Mouse (Mus musculus): Measurements from ENCODE around the gene Tbxas1. TPM values are rescaled to one million over a fixed set of nuclear protein-coding genes. Genes with fewer than 3 reads are reported as not detected.

Tbxas1 gene
- polyA plus RNA-seq, 1 experiment from 2014 or later, result 2.5 TPM

DNA sequence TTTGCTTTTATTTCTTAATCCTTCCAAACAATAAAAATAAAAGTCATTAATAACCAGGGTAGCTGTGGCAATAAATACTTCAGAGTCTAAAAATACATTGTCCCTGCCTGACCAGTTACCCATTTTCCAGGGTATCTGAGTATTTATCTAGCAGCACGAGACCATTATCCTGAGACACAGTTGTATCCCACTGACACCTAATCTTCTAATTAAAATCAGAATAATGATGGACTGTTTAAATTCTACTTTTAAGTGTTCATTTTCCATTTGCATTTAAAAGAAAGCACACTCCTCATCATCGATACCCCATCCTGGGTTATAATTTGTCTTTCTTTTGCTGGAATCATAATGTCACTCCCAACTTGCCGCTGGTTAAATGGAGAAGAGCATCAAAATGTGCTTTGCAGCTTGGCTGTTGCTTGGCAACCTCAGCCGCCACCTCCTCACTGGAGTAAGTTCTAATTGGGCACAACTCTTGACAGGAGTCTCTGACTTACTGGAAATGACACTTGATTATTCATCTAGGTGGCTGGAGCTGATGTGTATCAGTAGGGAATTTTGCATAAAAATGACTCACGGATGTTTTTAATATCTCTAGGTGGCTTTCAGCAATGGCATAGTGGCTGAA lies 130.9 kb downstream of the Tbxas1 start:
- ATAC-seq (ENCODE audit: insufficient number of reproducible peaks, low FRiP score, low TSS enrichment, low read depth), result no peak
- H3K27me3 ChIP-seq, result no peaks in the 10 kb centered on the region
- H3K4me2 ChIP-seq (replicated peaks), result no peak overlapping the region
- no peak overlapping the region for H3K4me3 ChIP-seq (replicated peaks)
- H3K9me3 ChIP-seq (replicated peaks), result no peaks in the 10 kb centered on the region
- H3K9ac ChIP-seq, result no peak overlapping the region
- no peaks in the 10 kb centered on the region for H3K36me3 ChIP-seq
- no peak overlapping the region for H3K27ac ChIP-seq (replicated peaks)
- WGBS, result 71% methylated on average over 5 of the region's 5 CpGs
- H3K4me1 ChIP-seq, result no peaks in the 10 kb centered on the region

- no peak overlapping the region for H3K9ac ChIP-seq
- H3K27me3 ChIP-seq, result no peaks in the 10 kb centered on the region
- H3K36me3 ChIP-seq, result no peaks in the 10 kb centered on the region
- ATAC-seq (ENCODE audit: insufficient number of reproducible peaks, low FRiP score, low TSS enrichment, low read depth), result no peak
- H3K9me3 ChIP-seq (replicated peaks), result no peaks in the 10 kb centered on the region
- 73% methylated on average over 5 of the region's 5 CpGs for WGBS
- H3K4me1 ChIP-seq, result no peaks in the 10 kb centered on the region
- H3K4me3 ChIP-seq (replicated peaks), result no peak overlapping the region
- no peak overlapping the region for H3K27ac ChIP-seq (replicated peaks)
- H3K4me2 ChIP-seq (replicated peaks), result no peak overlapping the region
Measured at GRCm38 (mm10) chr6:39007223-39007622, 132.0 kb downstream of the Tbxas1 start.

GRCm38 (mm10) chr6:39008116-39008515 lies 132.9 kb downstream of the Tbxas1 start:
- Histone ChIP-seq H3K27ac (replicated peaks) (no peak overlapping the region), H3K4me3 (replicated peaks) (no peak overlapping the region), H3K27me3 (no peaks in the 10 kb centered on the region), H3K9me3 (replicated peaks) (peaks cover 4% of the 10 kb centered on the region; the same call in 1 of the 2 replicates), H3K4me1 (no peaks in the 10 kb centered on the region), H3K4me2 (replicated peaks) (no peak overlapping the region), H3K36me3 (no peaks in the 10 kb centered on the region), H3K9ac (no peak overlapping the region)
- ATAC-seq (ENCODE audit: insufficient number of reproducible peaks, low FRiP score, low TSS enrichment, low read depth), result no peak
- 61% methylated on average over 4 of the region's 4 CpGs for WGBS

- no peaks in the 10 kb centered on the region for H3K27me3 ChIP-seq
- no peak overlapping the region for H3K27ac ChIP-seq (replicated peaks)
- WGBS, result 79% methylated on average over 10 of the region's 10 CpGs
- no peak; the same call in 1 of the 2 replicates for ATAC-seq (ENCODE audit: insufficient number of reproducible peaks, low FRiP score, low TSS enrichment, low read depth)
- no peak overlapping the region for H3K9ac ChIP-seq
- H3K4me3 ChIP-seq (replicated peaks), result no peak overlapping the region
- peaks cover 4% of the 10 kb centered on the region; the same call in 1 of the 2 replicates for H3K9me3 ChIP-seq (replicated peaks)
- no peaks in the 10 kb centered on the region for H3K4me1 ChIP-seq
- no peak overlapping the region for H3K4me2 ChIP-seq (replicated peaks)
- H3K36me3 ChIP-seq, result no peaks in the 10 kb centered on the region
Measured at GRCm38 (mm10) chr6:39013034-39013832, 138.0 kb downstream of the Tbxas1 start.

DNA sequence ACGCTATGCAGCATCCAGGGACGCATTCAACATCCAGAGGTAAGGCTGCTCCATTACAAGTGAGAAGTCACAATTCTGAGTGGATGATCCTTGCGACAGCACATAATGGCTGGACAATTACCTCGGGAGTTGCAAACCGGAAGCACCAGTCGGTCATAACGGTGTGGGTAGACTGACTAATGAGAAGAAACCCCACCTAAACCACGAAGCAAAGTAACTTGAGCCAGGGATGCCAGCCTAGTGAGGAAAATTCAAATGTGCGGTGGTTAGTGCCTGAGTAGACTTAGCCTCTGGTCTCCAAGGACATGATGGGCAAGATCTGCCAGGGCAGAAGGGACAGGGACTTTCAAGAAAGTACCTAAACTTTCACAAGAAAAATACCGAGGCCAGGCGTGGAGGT lies 142.7 kb downstream of the Tbxas1 start:
- Histone ChIP-seq H3K4me3 (replicated peaks) (no peak overlapping the region), H3K36me3 (no peaks in the 10 kb centered on the region), H3K9ac (no peak overlapping the region), H3K27ac (replicated peaks) (no peak overlapping the region), H3K4me2 (replicated peaks) (no peak overlapping the region), H3K4me1 (no peaks in the 10 kb centered on the region), H3K27me3 (no peaks in the 10 kb centered on the region), H3K9me3 (replicated peaks) (0 out of 2 replicates have a peak, but pooled peaks cover 1% of the 10 kb centered on the region)
- ATAC-seq (ENCODE audit: insufficient number of reproducible peaks, low FRiP score, low TSS enrichment, low read depth), result no peak
- 78% methylated on average over 11 of the region's 11 CpGs for WGBS

DNA sequence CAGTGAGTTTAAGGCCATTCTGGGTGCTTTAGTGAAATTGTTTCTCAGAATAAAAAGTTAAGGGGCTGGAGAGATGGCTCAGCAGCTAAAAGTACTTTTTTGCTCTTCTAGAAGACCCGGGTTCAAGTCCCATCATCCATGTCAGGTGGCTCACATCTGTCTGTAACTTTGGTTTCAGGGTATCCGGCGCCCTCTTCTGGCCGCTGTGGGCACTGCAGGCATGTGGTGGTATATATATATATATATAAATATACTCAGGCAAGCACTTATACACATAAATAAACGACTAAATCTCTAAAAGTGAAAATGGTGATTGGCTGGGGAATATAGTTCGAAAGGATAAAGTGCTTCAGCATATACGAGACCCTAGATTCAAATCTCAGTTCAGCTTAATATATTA lies 143.6 kb downstream of the Tbxas1 start:
- Histone ChIP-seq H3K4me2 (replicated peaks) (no peak overlapping the region), H3K4me3 (replicated peaks) (no peak overlapping the region), H3K4me1 (no peaks in the 10 kb centered on the region), H3K9me3 (replicated peaks) (no peaks in the 10 kb centered on the region), H3K36me3 (no peaks in the 10 kb centered on the region), H3K9ac (no peak overlapping the region), H3K27me3 (no peaks in the 10 kb centered on the region), H3K27ac (replicated peaks) (no peak overlapping the region)
- WGBS, result 76% methylated on average over 7 of the region's 7 CpGs
- ATAC-seq (ENCODE audit: insufficient number of reproducible peaks, low FRiP score, low TSS enrichment, low read depth), result no peak

GRCm38 (mm10) chr6:39019219-39019618 lies 144.0 kb downstream of the Tbxas1 start:
- 80% methylated on average over 5 of the region's 5 CpGs for WGBS
- H3K36me3 ChIP-seq, result no peaks in the 10 kb centered on the region
- no peak overlapping the region for H3K27ac ChIP-seq (replicated peaks)
- no peak overlapping the region for H3K4me3 ChIP-seq (replicated peaks)
- no peak overlapping the region for H3K9ac ChIP-seq
- no peak overlapping the region for H3K4me2 ChIP-seq (replicated peaks)
- no peaks in the 10 kb centered on the region for H3K27me3 ChIP-seq
- H3K9me3 ChIP-seq (replicated peaks), result no peaks in the 10 kb centered on the region
- no peak for ATAC-seq (ENCODE audit: insufficient number of reproducible peaks, low FRiP score, low TSS enrichment, low read depth)
- no peaks in the 10 kb centered on the region for H3K4me1 ChIP-seq

DNA sequence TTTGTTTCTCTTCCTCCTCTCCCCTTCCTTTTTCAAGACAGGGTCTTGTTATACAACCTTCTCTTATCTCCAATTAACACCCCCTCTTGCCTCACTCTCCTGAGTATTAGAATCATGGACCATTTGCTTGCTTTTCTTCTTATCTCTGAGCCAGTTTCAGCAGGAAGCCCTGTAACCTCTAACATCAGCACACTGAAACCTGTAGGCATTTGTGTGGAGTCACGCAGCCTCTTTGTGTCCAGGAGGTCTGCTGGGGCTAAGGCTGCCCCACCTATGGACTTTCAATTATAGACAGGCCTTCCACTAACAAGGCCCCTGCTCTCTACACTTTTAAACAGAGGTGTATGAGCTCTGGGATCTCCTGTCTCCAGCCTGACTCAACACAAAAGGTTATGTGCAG lies 146.7 kb downstream of the Tbxas1 start:
- Histone ChIP-seq H3K4me2 (replicated peaks) (no peak overlapping the region), H3K36me3 (no peaks in the 10 kb centered on the region), H3K4me1 (no peaks in the 10 kb centered on the region), H3K27ac (replicated peaks) (no peak overlapping the region), H3K4me3 (replicated peaks) (no peak overlapping the region), H3K9ac (no peak overlapping the region), H3K9me3 (replicated peaks) (no peaks in the 10 kb centered on the region), H3K27me3 (no peaks in the 10 kb centered on the region)
- WGBS, result 86% methylated on average over 1 of the region's 1 CpGs
- ATAC-seq (ENCODE audit: insufficient number of reproducible peaks, low FRiP score, low TSS enrichment, low read depth), result no peak

DNA sequence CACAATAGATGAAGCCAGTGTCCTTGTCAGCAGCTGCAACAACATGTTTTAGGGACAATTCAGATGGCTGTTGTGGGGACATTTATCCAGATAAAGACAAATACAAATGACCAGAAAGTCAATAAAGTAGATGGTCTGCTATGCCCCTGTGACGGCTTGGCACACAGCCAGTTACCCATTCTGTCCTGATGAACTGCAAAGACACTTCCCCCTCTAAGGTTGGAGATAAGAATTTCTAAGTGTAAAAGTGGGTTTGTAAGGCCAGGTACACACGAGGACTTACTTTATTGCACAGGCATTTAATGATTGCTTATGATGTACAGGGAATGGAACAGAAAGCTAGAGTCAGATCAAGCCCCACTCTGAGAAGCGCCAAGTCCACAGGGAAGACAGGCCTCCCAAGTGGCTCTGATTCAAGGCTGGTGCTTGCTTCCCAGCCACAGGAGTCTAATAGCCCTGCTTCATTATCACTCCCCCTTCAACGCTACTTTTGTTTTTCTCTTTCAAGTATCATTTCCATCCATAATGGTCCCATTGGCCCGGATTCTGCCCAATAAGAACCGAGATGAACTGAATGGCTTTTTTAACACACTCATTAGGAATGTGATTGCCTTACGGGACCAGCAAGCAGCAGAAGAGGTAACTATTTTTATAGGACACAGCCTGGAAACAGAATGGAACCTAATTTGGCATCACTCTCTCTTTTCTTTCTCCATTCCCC lies 147.4 kb downstream of the Tbxas1 start:
- no peak overlapping the region for H3K4me3 ChIP-seq (replicated peaks)
- no peak overlapping the region for H3K27ac ChIP-seq (replicated peaks)
- H3K9me3 ChIP-seq (replicated peaks), result no peaks in the 10 kb centered on the region
- H3K36me3 ChIP-seq, result no peaks in the 10 kb centered on the region
- H3K4me1 ChIP-seq, result no peaks in the 10 kb centered on the region
- no peak overlapping the region for H3K4me2 ChIP-seq (replicated peaks)
- no peak overlapping the region for H3K9ac ChIP-seq
- WGBS, result 83% methylated on average over 7 of the region's 7 CpGs
- no peak for ATAC-seq (ENCODE audit: insufficient number of reproducible peaks, low FRiP score, low TSS enrichment, low read depth)
- no peaks in the 10 kb centered on the region for H3K27me3 ChIP-seq

DNA sequence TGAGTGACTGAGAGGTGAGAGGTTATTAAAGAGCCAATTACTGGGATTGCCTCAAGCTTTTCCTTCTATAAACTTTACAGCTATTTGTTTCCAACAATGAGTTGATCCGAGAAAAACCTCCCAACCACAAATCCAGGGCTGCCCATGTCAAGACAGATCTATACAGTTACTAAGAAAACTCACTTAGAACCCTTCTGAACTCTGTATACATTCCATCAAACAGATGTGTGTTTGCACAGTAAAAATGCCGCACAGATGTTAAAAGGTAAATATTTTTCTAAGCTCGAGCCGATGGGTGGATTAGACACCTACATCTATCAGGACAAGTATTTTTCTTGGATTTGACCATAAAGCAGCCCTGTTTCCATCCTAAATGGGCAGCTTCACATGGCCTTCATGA lies 149.4 kb downstream of the Tbxas1 start:
- no peak overlapping the region for H3K4me2 ChIP-seq (replicated peaks)
- H3K27ac ChIP-seq (replicated peaks), result no peak overlapping the region
- no peak overlapping the region for H3K9ac ChIP-seq
- H3K4me1 ChIP-seq, result no peaks in the 10 kb centered on the region
- no peak for ATAC-seq (ENCODE audit: insufficient number of reproducible peaks, low FRiP score, low TSS enrichment, low read depth)
- H3K9me3 ChIP-seq (replicated peaks), result no peaks in the 10 kb centered on the region
- H3K4me3 ChIP-seq (replicated peaks), result no peak overlapping the region
- no peaks in the 10 kb centered on the region for H3K36me3 ChIP-seq
- no peaks in the 10 kb centered on the region for H3K27me3 ChIP-seq
- WGBS, result 42% methylated on average over 4 of the region's 4 CpGs

- no peaks in the 10 kb centered on the region for H3K27me3 ChIP-seq
- H3K4me3 ChIP-seq (replicated peaks), result no peak overlapping the region
- H3K4me1 ChIP-seq, result no peaks in the 10 kb centered on the region
- no peaks in the 10 kb centered on the region for H3K36me3 ChIP-seq
- no peak overlapping the region for H3K4me2 ChIP-seq (replicated peaks)
- no peak overlapping the region for H3K9ac ChIP-seq
- no peak for ATAC-seq (ENCODE audit: insufficient number of reproducible peaks, low FRiP score, low TSS enrichment, low read depth)
- 68% methylated on average over 7 of the region's 7 CpGs for WGBS
- H3K9me3 ChIP-seq (replicated peaks), result no peaks in the 10 kb centered on the region
- H3K27ac ChIP-seq (replicated peaks), result no peak overlapping the region
Measured at GRCm38 (mm10) chr6:39025038-39025437, 149.8 kb downstream of the Tbxas1 start.
